Mouse (Mus musculus) frontal cortex, postnatal 36 days (tissue): ENCODE measurements around the gene Cyld.
"Not testable (repeated sequence)": the region's sequence is repeated elsewhere in the genome, so short reads cannot be mapped to it uniquely, and the experiment has no call there.

ENCODE experiments used
- DNase-seq, 2 experiments: peaks; one replicate each; pipeline ENCODE4 v3.0.0; 2022; ENCODE audit warnings: low spot score in 2 of 2

Gene Cyld

DNA sequence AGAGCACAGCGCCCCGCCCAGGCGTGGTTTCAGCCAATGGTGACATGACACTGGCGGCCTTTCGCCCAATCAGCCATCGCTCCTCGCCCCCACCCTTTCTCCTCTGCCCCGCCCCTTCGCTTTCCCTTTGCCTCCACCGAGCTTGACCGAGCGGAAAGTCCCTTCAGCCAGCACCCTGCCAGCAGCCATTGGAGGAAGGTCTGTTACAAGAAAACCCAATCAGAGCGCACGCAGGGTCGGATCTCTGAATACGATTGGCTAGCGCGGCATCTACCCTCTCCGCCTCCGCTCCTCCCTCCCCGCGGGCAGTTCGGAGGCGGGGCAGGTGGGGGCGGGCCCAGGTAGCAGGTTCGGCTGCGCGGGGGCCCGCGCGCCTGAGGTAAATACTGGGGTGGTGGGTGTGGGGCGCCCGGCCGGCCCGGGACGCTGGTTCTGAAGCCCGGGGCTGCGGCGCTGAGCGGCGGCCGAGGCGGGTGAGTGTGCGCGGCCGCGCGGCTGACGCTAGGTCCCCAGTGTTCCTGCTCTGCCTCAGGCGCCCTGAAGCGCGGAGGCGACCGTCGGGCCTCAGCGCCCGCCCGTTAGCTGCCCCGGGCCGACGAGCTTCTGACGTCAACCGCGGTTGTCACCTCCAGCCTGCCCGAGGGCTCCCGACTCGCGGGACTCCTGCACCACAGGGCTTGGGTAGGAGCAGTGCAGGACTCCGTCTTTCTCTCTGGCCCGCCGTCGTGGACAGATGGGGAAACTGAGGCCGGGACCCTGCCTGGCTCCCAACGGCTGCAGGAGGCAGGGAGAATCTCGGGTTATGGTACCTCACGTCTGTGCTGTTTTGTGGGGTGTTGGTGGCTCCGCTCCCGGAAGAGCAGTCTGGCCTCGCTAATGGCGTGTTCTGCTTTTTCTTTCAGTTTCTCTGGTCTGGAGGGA lies at the start of gene Cyld:
Gene Cyld, plus strand, starts transcription at position 308 of the 921 bp plus-strand sequence.
- peak; percentile 97 to 98 for DNase-seq

GRCm38 (mm10) chr8:88648322-88648721 lies 48.5 kb upstream of the Cyld start:
- no peak for DNase-seq

- DNase-seq, result no peak
Measured at GRCm38 (mm10) chr8:88650016-88650708, 46.7 kb upstream of the Cyld start.

DNA sequence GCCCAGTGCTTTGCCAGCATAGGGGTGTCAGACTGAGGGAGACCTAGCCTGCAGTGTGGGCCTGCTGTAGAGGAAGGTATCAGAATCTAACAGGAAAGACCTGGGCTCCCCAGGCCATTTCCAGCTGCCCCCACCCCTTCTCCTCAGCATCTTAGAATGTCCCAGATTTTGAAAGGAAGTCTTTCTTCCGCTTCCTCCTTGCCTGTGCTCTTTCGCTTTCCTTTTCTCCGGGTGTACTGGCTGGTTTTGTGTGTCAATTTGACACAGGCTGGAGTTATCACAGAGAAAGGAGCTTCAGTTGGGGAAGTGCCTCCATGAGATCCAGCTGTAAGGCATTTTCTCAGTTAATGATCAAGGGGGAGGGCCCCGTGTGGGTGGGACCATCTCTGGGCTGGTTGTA lies 45.7 kb upstream of the Cyld start:
- DNase-seq, result not testable (repeated sequence)

DNA sequence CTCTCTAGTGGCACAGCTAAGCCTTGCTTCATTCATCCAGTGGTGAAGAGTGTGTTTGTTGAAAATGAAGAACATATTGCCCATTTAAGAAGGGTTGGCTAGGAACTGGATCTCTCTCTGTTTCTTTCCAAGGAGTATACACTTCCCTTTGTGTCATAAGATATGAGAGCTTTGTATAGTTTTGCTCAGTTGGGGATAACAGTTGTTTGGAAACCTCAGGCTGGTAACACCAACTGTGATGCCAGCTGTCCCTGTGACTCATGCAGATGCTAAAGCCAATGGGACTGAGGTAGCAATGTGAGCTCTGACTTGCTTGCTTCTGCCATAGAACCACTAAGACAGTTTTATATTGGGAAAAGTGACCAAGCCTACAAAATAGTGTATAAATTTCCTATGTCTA lies 41.5 kb upstream of the Cyld start:
- DNase-seq, result peak; percentile 50 to 58

DNA sequence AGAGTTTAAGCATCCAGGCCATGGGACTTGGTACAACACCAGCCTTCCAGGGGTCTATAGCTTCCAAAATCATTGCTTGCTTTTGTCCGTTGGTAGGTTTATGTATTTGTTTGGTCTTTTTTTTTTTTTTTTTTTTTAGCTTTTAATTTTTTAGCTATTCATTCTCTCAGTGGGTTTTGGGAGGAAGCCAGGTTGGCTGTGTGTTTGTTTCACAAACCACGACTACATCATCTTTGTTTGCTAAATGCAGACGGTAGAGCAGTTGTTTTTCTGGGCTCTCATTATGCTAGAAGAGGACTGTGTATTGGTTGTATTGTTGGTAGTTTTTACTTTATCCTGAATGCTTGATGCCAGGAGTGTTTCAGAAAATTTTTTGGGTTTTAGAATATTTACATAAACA lies 37.0 kb upstream of the Cyld start:
- DNase-seq, result no peak

- no peak for DNase-seq
Measured at GRCm38 (mm10) chr8:88662401-88662821, 34.4 kb upstream of the Cyld start.

DNA sequence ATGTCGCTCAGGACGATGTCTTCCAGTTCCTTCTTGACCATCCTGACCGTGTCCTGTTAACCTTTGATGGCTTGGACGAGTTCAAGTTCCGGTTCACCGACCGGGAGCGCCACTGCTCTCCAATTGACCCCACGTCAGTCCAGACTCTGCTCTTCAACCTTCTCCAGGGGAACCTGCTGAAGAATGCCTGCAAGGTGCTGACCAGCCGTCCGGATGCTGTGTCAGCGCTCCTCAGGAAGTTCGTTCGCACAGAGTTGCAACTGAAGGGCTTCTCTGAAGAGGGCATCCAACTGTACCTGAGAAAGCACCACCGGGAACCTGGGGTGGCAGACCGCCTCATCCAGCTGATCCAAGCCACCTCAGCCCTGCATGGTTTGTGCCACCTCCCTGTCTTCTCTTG lies 32.7 kb upstream of the Cyld start:
- DNase-seq, result no peak

DNA sequence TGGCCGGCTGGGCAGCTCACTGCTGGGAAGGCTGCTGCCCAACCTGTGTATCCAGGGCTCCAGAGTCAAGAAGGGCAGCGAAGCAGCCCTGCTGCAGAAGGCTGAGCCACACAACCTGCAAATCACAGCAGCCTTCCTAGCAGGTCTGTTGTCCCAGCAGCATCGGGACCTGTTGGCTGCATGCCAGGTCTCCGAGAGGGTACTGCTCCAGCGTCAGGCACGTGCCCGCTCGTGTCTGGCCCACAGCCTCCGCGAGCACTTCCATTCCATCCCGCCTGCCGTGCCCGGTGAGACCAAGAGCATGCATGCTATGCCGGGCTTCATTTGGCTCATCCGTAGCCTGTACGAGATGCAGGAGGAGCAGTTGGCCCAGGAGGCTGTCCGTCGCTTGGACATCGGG lies 31.9 kb upstream of the Cyld start:
- no peak for DNase-seq

- DNase-seq, result no peak
Measured at GRCm38 (mm10) chr8:88666435-88666834, 30.4 kb upstream of the Cyld start.

DNA sequence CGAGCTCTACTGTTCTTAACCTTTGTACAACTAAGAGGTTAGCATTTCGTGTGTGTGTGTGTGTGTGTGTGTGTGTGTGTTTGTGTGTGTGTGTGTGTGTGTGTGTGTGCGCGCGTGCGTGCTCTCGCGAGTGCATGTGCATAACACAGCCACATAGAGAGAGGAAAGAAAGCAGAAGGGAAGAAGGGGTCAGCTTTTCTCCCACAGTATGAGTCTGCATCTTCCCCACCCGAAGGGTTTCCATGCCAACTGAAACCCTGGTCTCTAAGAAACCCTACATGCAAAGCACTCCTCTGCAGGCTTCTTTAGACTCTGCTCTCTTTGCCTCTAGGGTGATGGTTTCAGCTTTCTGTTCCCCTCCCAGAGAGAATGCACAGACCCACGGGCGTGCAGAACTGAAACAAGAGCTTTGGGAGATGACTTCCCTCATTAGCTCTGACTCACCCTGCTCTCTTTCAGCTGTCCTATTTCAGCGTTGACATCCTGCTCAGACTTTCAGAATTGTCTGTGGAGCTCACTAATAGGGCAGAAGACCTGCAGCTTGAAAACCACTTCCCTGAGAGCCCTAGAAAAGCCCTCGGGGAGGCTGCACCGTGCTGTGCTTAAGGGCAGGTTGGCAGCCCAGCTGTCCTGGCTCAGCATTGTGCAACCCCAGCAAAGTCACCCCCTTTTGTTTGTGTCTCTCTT lies 28.3 kb upstream of the Cyld start:
- peak; percentile 40 to 56 for DNase-seq

DNA sequence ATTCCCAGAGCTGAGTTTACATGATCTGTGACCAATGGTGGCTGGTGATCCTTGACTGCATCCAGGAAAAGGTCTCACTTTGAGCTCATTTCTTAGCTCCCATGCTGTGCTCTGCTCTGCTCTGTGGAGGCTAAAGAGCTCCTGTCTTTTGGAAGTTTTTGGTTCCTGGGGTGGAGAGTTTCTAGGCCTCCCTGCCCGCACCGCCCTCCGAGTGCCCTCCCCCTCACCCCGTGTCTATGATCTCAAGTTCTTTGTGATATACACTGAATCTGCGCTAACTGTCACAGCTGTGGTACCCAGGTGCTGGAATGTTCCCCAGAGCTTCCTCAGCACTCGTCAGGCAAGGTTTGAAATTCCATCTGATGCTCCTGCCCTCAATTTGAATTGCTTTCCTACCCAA lies 26.0 kb upstream of the Cyld start:
- DNase-seq, result no peak

DNA sequence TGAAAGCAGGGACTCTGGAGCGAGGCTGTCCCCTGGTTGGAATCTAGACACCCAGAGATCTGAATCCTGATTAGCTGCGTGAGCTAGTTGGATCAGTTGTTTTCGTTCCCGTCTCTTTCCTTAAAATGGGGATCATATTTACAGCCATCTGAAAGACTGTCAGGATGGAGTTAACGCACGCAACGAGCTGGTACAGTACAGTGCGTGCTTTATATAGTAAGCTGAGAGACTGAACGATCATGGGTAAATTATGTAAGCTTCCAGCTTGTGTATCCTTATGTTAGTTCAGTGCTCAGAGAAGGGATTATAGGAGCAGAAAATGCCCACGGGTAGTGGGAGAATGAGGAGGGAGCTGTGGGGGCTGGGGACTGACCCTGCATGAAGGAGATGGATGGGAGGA lies 25.3 kb upstream of the Cyld start:
- DNase-seq, result peak in 1 of 2 experiments; percentile 35

DNA sequence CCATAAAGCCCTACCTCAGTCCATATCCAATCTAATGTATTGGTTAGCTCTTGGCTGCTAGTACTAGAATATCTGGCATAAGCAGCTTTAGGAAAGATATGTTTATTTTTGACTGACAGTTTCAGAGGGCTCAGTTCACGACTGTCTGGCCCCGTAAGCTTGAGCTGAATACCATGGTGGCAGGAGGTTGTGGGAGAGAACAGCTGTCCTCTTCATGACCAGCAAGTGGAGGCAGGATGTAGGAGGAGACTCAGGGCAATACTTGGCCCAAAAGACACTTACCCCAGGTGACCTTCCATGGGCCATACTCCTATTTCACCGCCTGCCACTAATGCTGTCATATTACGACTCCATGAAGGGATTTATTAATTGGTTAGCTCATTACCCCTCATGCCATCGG lies 23.0 kb upstream of the Cyld start:
- DNase-seq, result no peak

- peak in 1 of 2 experiments; percentile 30 for DNase-seq
Measured at GRCm38 (mm10) chr8:88675372-88676165, 21.3 kb upstream of the Cyld start.

- DNase-seq, result no peak
Measured at GRCm38 (mm10) chr8:88677071-88677470, 19.8 kb upstream of the Cyld start.

DNA sequence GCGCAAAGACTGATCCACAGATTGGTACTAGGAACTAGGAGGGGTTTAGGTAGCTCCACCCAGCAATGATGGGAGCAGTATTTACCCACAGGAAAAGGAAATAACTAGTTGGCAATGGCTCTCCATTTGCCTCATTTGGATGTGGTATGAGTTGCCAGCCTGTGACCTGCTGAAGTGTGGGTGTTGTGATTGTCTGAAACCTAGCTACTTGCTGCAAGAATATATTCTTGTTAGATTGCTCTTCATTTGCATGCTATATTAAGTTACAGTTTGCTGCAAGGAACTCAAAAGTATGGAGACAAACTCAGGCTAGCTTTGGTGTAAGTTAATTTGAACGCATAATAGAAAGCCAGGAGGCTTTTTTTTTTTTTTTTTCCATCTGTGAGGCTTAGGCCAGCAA lies 16.3 kb upstream of the Cyld start:
- peak in 1 of 2 experiments; percentile 50 for DNase-seq

DNA sequence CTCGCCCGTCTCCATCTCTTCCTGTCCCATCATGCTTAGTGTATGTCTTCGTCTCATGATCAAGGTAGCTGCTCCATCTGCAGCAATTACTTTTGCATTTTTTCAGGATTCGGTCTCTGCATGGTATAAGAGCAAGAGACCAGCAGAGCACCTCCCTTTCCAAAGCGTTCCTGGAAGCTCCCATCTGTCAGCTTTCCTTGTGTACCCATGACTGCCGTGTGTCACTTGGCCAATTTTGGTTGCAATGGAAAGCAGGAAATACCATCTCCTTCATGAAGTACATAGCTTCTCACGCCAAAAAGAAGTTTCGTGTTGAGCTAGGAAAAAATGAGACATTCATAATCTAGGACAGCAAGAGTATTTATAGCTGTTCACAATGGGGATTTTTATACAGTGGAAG lies 15.8 kb upstream of the Cyld start:
- peak in 1 of 2 experiments; percentile 44 for DNase-seq

DNA sequence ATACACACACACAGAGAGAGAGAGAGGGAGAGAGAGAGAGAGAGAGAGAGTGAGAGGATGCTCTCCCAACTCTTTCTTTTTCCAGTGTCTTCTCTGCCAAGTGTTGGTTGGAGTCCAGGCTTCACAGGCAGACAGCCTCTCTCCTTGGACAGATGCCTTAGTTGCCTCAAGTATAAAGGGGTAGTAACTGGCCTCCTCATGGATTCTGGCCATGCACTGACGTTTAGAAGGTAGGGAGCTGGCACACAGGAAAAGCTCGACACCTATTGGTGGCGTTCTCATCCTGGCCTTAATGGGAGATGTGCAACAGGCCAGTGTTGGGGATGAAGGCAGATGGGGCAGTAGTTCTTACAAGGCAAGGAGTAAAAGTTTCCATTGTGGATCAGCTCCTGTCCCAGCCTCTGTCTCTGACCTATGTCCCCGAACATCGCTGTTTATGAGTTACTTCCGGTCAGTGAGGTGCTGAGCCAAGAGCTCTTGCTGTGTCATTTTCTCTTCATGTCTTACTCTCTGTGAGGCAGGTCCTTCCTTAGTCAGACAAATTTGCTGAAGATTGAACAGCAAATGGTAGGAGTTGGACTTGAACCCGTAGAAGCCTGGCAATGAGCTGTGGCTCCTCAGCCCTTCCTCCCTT lies 13.1 kb upstream of the Cyld start:
- no peak for DNase-seq

GRCm38 (mm10) chr8:88686226-88686905 lies 10.5 kb upstream of the Cyld start:
- no peak for DNase-seq

GRCm38 (mm10) chr8:88686906-88687235 lies 10.0 kb upstream of the Cyld start:
- no peak for DNase-seq
